Mouse (Mus musculus) large intestine, adult 2 months (tissue): ENCODE results near the gene Cdh16. TPM values are rescaled to one million over a fixed set of nuclear protein-coding genes. Genes with fewer than 3 reads are reported as not detected.
A peak's percentile ranks its signal among the peaks of the same experiment; 100 is the strongest.
"Not testable (repeated sequence)": the region's sequence is repeated elsewhere in the genome, so short reads cannot be mapped to it uniquely, and the experiment has no call there.

Source experiments
- DNase-seq: peaks from one replicate; pipeline ENCODE4 v3.0.0-alpha.2; 2012; ENCODE audit warnings: low read depth, low spot score
- WGBS: fragments of 180-500 bp; shearing (Covaris S2); methylation state at CpG from one replicate; pipeline ENCODE4 v1.1.7; 2018; 5-methylcytosine and 5-hydroxymethylcytosine counted together
- polyA plus RNA-seq: library from polyadenylated mRNA; depleted of rRNA; stranded (reverse); fragments of >200 nt; gene quantifications from 2 replicates; pipeline ENCODE4 v1.2.3, GENCODE M21; 2012; rRNA removed

Cdh16 gene
- 0.07 and 0.11 TPM in 2 replicates for polyA plus RNA-seq

DNA sequence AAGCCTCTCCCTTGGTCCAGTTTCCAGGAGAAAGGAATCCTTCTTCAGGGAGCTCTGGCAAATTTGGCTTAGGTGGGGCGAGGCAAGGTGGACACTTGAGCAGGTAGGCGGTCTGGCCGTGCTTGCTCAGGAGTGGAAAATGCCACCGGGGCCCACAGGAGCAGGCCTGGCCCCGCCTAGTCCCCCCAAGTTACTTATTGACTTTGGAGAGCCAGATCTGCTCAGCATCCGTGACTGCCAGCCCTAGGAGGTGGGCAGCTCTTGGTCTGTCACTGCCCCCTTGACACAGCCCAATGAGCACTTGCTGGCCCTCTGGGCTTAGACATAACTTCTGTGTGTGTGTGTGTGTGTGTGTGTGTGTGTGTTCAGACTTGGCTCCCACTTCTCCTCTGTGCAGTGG lies at the start of gene Cdh16:
Cdh16 (minus strand) TSS at position 236 of the 400 bp plus-strand sequence.
- 57% methylated on average over 6 of the region's 6 CpGs for WGBS
- no peak for DNase-seq

DNA sequence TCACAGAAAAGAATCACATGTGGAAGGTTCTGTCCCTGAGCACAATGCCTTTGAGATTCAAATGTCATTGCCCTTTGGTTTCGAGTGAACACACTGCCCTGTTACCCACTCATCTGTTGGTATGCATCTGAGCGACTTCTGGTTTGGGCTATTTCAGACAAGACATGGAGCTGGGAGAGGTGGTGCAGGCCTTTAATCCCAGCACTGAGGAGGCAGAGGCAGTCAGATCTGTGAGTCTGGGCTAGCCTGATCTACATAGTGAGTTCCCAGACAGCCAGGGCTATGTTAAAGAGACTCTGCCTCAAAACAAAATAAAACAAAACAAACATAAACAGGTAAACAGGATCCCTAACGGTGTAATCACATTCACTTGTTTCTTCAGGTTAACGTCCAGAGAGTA lies 31.4 kb upstream of the Cdh16 start:
- no peak for DNase-seq
- WGBS: 84% methylated on average over 4 of the region's 4 CpGs

DNA sequence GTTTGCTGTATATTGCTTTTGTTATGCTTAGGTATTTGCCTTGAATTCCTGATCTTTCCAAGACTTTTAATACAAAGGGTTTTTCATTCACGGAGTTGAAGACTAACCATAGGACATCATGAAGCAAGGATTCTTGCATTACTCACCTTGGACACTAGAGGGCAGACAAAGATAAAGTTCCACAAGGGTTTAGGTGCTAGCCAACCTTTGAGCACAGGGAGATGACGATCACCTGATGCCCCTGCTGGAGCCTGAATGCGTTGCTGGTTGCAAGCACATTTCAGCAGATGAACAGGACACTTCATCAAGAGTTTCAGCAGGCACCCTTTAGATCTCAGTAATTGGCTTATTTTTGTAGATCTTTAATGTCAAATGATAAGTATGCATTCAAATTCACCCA lies 30.8 kb upstream of the Cdh16 start:
- 0% methylated on average over 3 of the region's 3 CpGs for whole genome bisulfite sequencing
- peak; percentile 91 for DNase-seq

DNA sequence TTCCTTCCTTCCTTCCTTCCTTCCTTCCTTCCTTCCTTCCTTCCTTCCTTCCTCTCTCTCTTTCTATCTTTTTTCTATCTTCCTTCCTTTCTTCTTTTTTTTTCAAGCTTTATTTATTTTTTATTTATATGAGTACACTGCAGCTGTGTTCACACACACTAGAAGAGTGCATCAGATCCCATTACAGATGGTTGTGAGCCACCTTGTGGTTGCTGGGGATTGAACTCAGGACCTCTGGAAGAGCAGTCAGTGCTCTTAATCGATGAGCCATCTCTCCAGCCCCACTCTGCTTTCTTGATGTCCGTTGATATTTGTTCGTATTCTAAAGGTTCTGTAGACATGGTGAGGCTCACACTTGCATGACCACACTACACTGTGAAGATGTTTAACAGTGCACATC lies 20.0 kb upstream of the Cdh16 start:
- WGBS: 63% methylated on average over 3 of the region's 3 CpGs
- DNase-seq: not testable (repeated sequence)

- WGBS: 66% methylated on average over 6 of the region's 6 CpGs
- DNase-seq: no peak
Measured at GRCm38 (mm10) chr8:104642324-104642654, 18.1 kb upstream of the Cdh16 start.

DNA sequence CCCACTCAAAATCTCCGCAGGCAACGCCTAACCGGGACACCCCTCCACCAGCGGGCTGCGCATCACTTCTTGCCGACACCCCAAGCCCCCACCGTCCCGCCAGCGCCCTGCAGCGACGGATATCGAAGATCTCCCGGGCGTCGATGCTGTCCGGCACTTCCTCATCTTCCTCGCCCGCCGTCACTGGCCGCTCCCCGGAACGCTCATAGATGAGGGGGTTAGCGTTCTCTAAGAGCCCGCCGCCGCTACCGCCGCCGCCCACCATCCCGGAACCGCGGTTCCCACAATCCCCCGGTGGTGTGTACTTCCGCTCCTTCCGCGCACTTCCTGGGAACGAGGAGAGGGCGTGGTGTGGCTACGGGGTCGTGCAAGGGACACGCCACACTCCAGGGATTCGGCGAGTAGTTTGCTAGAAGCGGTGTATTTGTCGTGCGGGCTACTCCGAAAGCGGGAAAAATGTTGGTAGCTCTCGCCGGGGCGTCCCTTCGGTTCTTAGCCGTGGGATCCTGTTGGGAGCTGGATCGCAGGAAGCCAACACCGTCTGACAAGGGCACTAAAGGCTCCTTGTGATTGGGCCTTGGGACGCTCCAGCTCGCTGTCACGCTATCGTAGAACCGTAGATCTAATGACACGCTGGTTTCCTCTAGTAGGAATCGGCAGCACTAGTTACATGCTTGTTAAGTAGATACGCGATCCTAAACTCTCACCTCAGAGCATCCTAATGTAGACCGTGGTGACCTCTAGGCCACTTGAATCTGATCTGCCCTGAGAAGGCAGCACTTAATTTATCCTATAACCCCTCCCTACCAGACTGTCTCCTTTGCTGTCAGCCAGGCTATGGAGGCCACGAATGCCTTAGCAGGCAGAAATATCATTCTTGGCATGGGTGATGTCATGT lies 17.5 kb upstream of the Cdh16 start, which contains the start of gene Ciao2b:
Ciao2b (minus strand) TSS at position 540 of the 898 bp plus-strand sequence.
- WGBS: under 1% methylated on average over 66 of the region's 66 CpGs

DNA sequence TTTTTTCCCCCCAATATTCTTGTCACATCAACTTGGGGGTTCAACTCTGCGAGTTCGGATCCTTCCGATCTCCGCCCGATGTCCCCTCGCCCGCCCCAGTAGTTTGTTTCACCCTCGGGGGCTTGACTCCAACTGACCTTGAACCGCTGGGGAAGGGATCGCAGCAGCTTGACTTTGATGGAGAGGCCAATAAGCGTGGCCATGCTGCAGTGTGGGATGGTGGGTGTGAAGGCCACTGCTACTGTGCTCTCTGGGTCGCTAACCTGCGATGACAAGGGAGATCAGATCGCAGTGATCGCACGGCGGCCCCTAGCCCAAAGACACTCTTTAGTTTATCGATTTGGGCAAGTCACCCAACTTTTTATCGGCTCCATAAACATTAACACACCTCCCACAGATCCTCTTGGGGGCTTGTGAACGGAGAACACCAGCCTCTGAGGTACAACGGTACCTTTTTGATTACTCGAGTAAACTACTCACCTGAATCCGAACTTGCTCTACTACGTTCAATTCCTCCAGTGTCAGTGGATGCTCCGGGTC lies 16.7 kb upstream of the Cdh16 start:
- 4% methylated on average over 25 of the region's 25 CpGs for WGBS
- no peak for DNase-seq

More for the DNA sequence above, 17.5 kb upstream of the Cdh16 start, which contains the start of gene Ciao2b:
- peak; percentile 57 for DNase-seq

DNA sequence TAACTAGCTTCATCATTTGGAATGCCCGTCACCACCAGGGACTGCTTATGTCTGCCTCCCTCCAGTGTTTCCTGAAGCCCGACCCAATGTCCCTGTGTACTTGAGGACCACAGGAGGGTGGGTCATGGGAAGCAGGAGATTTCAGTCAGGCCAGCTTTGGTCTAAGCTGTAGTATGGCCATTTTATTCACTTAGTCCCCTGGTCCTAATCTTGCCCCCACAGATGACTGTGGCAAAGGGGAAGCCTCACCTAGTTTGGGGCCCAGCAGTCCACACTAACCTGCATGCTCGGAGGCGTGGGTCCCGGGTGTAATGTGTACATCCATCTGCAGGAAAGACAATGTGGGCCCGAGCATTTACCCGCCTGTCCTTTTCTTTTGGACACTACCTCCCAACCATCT lies 16.0 kb upstream of the Cdh16 start:
- WGBS: 60% methylated on average over 7 of the region's 7 CpGs
- no peak for DNase-seq

- DNase-seq: no peak
- WGBS: 91% methylated on average over 6 of the region's 6 CpGs
Measured at GRCm38 (mm10) chr8:104638010-104638409, 13.8 kb upstream of the Cdh16 start.

DNA sequence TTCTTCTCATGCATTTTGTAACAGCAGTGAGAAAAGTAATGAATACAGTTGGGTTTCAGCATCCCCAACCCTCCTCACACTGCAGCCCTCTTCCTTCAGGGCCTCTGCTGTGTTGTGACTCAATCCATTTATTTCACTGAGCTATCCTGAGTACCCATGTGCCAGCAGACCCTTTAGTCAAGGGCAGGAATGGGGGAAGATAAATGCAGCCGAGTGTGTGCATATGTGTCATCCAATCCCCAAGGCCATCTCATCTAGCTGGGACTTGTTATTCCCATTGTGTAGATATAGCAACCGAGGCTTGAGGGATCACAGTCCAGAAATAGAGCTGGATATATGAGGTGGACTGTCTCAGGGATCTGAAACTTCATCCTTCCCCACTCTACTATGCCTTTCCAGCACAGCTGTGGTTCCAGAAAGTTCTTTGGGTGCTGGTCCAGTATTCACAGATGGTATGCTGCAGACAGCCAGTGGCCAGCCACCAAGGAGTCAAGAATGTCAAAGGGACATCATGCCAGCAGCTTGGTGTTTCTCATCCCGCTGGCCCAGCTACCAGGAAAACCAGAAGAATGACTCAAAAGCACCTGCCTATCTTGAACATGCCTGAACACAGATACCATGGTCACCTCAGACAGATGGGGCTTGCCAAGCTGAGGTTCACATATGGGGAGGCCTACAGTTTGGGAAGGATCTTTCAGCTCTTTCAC lies 11.0 kb upstream of the Cdh16 start:
- no peak for DNase-seq
- WGBS: 86% methylated on average over 3 of the region's 3 CpGs

DNA sequence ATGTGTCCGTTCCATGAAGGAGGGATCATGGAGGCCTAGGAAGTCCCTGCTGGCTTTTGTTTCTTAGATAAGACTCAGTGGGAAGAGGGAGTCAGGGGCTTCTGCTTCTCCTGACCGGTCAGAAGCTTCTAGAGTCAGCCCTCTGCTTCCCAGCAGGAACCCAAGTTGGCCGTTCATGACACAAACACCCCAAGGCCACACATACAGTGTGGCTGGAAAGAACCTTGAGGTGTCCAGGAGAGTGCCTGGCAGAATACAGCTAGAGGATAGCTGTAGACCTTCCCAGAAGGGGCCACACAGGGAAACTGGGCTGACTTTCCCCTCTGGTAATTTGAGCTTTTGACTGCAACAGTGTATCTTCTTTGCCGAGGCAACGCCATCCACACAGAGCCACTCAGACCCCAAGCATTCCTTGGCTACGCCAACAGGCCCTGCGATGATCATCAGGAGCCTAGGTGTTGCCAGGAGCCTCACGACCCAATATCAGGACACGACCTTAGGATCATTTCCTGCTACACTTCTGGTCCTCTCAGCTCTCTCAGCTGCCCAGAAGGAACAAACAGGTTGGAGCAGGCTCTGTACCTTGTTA lies 9.1 kb upstream of the Cdh16 start:
- DNase-seq: no peak
- WGBS: 50% methylated on average over 9 of the region's 9 CpGs

DNA sequence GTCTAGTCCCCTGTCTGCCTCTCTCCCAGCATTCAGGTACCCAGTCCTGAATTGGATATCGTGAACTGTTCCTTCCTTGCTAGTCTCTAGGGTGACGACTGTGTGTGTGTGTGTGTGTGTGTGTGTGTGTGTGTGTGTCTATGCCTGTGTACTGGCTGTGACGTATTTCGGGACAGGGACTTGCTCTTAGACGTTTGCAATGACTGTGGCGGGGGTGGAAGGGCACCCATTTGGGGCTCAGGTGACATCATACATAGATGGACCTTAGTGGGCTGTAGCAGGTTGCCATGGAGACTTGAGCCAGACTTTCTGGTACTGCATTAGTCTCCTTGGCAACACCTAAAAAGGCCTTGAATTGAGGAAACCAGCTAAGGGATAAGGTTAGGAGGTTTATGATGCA lies 8.3 kb upstream of the Cdh16 start:
- WGBS: 74% methylated on average over 6 of the region's 6 CpGs
- no peak for DNase-seq

GRCm38 (mm10) chr8:104631975-104632374 lies 7.8 kb upstream of the Cdh16 start:
- no peak for DNase-seq
- WGBS: 45% methylated on average over 5 of the region's 5 CpGs

- WGBS: 2% methylated on average over 28 of the region's 28 CpGs
- DNase-seq: no peak
Measured at GRCm38 (mm10) chr8:104630981-104631663, 6.9 kb upstream of the Cdh16 start, which contains the start of gene Rrad. TSS of gene Rrad (minus strand) at chr8:104631327.

GRCm38 (mm10) chr8:104630574-104630973 lies 6.4 kb upstream of the Cdh16 start:
- 2% methylated on average over 36 of the region's 36 CpGs for WGBS

DNA sequence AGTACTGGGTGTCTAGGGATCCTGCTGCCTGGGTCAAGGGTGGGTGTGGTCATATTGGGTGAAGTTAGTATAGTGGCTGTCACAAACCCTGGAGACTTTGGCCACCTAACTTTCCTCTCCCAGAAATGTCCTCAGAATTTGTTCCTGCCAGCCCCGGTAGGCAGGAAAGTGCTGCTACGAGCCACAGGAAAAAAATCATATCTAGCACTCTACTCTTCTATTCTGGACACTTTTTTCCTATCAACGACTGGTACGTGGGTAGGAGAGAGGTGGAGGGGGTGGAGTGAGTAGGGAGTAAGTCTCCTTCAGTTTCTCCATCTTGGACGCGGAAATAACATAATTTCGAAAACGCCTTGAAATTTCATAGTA lies 5.9 kb upstream of the Cdh16 start:
- WGBS: 25% methylated on average over 8 of the region's 8 CpGs
- no peak for DNase-seq

More at GRCm38 (mm10) chr8:104630574-104630973, 6.4 kb upstream of the Cdh16 start:
- DNase-seq: no peak

GRCm38 (mm10) chr8:104629306-104630110 lies 5.3 kb upstream of the Cdh16 start:
- WGBS: 57% methylated on average over 22 of the region's 22 CpGs
- no peak for DNase-seq

GRCm38 (mm10) chr8:104628402-104628801 lies 4.2 kb upstream of the Cdh16 start:
- DNase-seq: no peak
- 95% methylated on average over 21 of the region's 21 CpGs for WGBS
